Mouse (Mus musculus): ENCODE data around the gene Meis3. TPM values are rescaled to one million over a fixed set of nuclear protein-coding genes. Genes with fewer than 3 reads are reported as not detected.

Gene Meis3
- total and polyA plus RNA-seq, 3 experiments = 4.3 to 8.7 (median 4.6) TPM

DNA sequence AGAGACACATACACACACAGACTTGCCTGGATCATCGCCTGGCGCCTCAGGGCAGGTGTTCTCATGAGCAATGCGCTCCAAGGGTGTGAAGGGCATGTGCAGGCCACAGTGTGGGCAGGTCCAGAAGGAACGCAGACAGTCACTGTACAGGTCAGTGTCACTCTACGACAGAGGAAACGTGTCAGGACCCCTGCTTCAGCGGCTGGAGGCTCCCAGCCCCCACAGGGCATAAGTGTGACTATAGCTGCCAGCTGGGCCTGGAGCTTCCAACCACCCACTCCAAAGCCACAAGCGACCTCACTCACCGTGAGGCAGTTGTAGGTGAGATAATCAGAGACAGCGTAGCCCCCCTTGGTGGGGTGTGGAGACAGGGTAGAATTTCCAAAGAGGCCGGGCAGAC is 23.6 kb downstream of the Meis3 start:
- Histone ChIP-seq H3K27ac (no peak overlapping the region), H3K79me2 (replicated peaks; ENCODE audit: control insufficient read depth, insufficient read depth, low read length) (no peaks in the 10 kb centered on the region), H3K4me3 (no peak overlapping the region), H3K9ac (ENCODE audit: low read depth, low read length) (no peak overlapping the region), H3K27me3 (ENCODE audit: control insufficient read depth, insufficient read depth, low read length) (no peaks in the 10 kb centered on the region), H3K4me1 (ENCODE audit: control insufficient read depth, insufficient read depth, low read length) (no peaks in the 10 kb centered on the region), H3K36me3 (ENCODE audit: control insufficient read depth, insufficient read depth, low read length) (no peaks in the 10 kb centered on the region)
- WGBS = 83% methylated on average over 11 of the region's 11 CpGs
- intact Hi-C loops (cut with DNase I) = no loop called here
- TF ChIP-seq POLR2A (IDR thresholded peaks at IDR 0.05; ENCODE audit: insufficient read depth, low read depth, low read length) (no peak), EP300 (IDR thresholded peaks at IDR 0.05; ENCODE audit: insufficient read depth, low read depth, low read length) (no peak), CTCF (IDR thresholded peaks at IDR 0.05) (no peak)
- DNase-seq = no peak

DNA sequence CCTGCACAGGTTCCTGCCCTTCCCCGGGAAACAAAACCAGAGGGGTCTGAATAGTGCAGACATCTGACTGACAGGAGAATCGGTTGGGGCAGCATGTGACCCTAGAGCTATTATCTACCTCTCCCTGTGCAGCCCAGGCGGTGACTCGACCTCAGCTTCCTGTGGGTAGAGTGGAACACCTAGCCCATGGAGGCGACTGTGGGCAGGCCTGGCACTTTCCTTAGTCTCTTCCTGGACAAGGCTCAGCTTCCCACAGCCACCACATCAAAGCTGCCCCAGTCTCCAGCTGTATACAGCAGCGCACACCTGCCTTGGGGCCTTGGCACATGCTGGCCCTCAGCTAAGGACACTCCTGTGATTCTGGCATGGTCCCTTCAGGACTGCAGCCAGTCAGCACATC is 26.2 kb downstream of the Meis3 start:
- Histone ChIP-seq H3K79me2 (replicated peaks; ENCODE audit: control insufficient read depth, insufficient read depth, low read length) (no peaks in the 10 kb centered on the region), H3K4me1 (ENCODE audit: control insufficient read depth, insufficient read depth, low read length) (no peaks in the 10 kb centered on the region), H3K27ac (no peak overlapping the region), H3K4me3 (no peak overlapping the region), H3K36me3 (ENCODE audit: control insufficient read depth, insufficient read depth, low read length) (no peaks in the 10 kb centered on the region), H3K27me3 (ENCODE audit: control insufficient read depth, insufficient read depth, low read length) (no peaks in the 10 kb centered on the region), H3K9ac (ENCODE audit: low read depth, low read length) (no peak overlapping the region)
- intact Hi-C loops (cut with DNase I) = no loop called here
- TF ChIP-seq CTCF (IDR thresholded peaks at IDR 0.05) (no peak), EP300 (IDR thresholded peaks at IDR 0.05; ENCODE audit: insufficient read depth, low read depth, low read length) (no peak), POLR2A (IDR thresholded peaks at IDR 0.05; ENCODE audit: insufficient read depth, low read depth, low read length) (no peak)
- WGBS = 68% methylated on average over 6 of the region's 6 CpGs
- DNase-seq = no peak

GRCm38 (mm10) chr7:16202756-16203504 is 28.0 kb downstream of the Meis3 start:
- H3K9ac ChIP-seq (ENCODE audit: low read depth, low read length) = no peak overlapping the region
- no peak overlapping the region for H3K27ac ChIP-seq
- intact Hi-C loops (cut with DNase I) = no loop called here
- H3K4me3 ChIP-seq = no peak overlapping the region
- 79% methylated on average over 15 of the region's 15 CpGs for WGBS
- H3K79me2 ChIP-seq (replicated peaks; ENCODE audit: control insufficient read depth, insufficient read depth, low read length) = no peaks in the 10 kb centered on the region
- DNase-seq = no peak
- H3K4me1 ChIP-seq (ENCODE audit: control insufficient read depth, insufficient read depth, low read length) = no peaks in the 10 kb centered on the region
- TF ChIP-seq POLR2A (IDR thresholded peaks at IDR 0.05; ENCODE audit: insufficient read depth, low read depth, low read length) = no peak
- TF ChIP-seq CTCF (IDR thresholded peaks at IDR 0.05) = no peak
- no peak for TF ChIP-seq EP300 (IDR thresholded peaks at IDR 0.05; ENCODE audit: insufficient read depth, low read depth, low read length)
- H3K27me3 ChIP-seq (ENCODE audit: control insufficient read depth, insufficient read depth, low read length) = no peaks in the 10 kb centered on the region
- H3K36me3 ChIP-seq (ENCODE audit: control insufficient read depth, insufficient read depth, low read length) = no peaks in the 10 kb centered on the region

DNA sequence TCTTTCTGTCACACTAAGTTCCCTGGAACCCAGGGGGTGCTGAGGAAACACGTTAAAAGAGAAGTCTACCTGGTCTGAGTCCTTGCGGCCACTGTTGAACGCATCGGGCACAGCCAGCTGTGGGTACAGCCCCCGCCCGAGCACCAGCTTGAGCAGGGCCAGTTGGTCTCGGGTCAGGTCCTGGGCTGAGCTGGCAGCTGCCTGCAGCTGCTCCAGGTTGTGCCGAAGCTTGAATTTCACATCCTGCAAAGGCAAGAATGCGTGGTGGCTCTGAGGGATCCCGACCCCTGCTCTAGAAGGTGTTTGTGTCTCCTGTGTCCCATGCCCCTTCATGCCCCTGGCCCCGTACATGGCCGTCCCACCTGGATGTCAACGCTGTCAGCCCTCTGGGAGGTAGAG is 28.6 kb downstream of the Meis3 start:
- no peak overlapping the region for H3K27ac ChIP-seq
- DNase-seq = no peak
- intact Hi-C loops (cut with DNase I) = no loop called here
- H3K4me1 ChIP-seq (ENCODE audit: control insufficient read depth, insufficient read depth, low read length) = no peaks in the 10 kb centered on the region
- WGBS = 92% methylated on average over 13 of the region's 13 CpGs
- no peaks in the 10 kb centered on the region for H3K27me3 ChIP-seq (ENCODE audit: control insufficient read depth, insufficient read depth, low read length)
- H3K79me2 ChIP-seq (replicated peaks; ENCODE audit: control insufficient read depth, insufficient read depth, low read length) = no peaks in the 10 kb centered on the region
- no peaks in the 10 kb centered on the region for H3K36me3 ChIP-seq (ENCODE audit: control insufficient read depth, insufficient read depth, low read length)
- no peak overlapping the region for H3K4me3 ChIP-seq
- H3K9ac ChIP-seq (ENCODE audit: low read depth, low read length) = no peak overlapping the region
- TF ChIP-seq CTCF (IDR thresholded peaks at IDR 0.05) (no peak), POLR2A (IDR thresholded peaks at IDR 0.05; ENCODE audit: insufficient read depth, low read depth, low read length) (no peak), EP300 (IDR thresholded peaks at IDR 0.05; ENCODE audit: insufficient read depth, low read depth, low read length) (no peak)

GRCm38 (mm10) chr7:16204791-16205190 is 29.9 kb downstream of the Meis3 start:
- Histone ChIP-seq H3K79me2 (replicated peaks; ENCODE audit: control insufficient read depth, insufficient read depth, low read length) (no peaks in the 10 kb centered on the region), H3K4me3 (no peak overlapping the region), H3K9ac (ENCODE audit: low read depth, low read length) (no peak overlapping the region), H3K27me3 (ENCODE audit: control insufficient read depth, insufficient read depth, low read length) (no peaks in the 10 kb centered on the region), H3K4me1 (ENCODE audit: control insufficient read depth, insufficient read depth, low read length) (no peaks in the 10 kb centered on the region), H3K36me3 (ENCODE audit: control insufficient read depth, insufficient read depth, low read length) (no peaks in the 10 kb centered on the region), H3K27ac (no peak overlapping the region)
- intact Hi-C loops (cut with DNase I) = no loop called here
- TF ChIP-seq EP300 (IDR thresholded peaks at IDR 0.05; ENCODE audit: insufficient read depth, low read depth, low read length) (no peak), POLR2A (IDR thresholded peaks at IDR 0.05; ENCODE audit: insufficient read depth, low read depth, low read length) (no peak), CTCF (IDR thresholded peaks at IDR 0.05) (no peak)
- DNase-seq = no peak
- WGBS = 77% methylated on average over 9 of the region's 9 CpGs

- Histone ChIP-seq H3K4me3 (no peak overlapping the region), H3K79me2 (replicated peaks; ENCODE audit: control insufficient read depth, insufficient read depth, low read length) (no peaks in the 10 kb centered on the region), H3K9ac (ENCODE audit: low read depth, low read length) (no peak overlapping the region), H3K4me1 (ENCODE audit: control insufficient read depth, insufficient read depth, low read length) (no peaks in the 10 kb centered on the region), H3K27ac (no peak overlapping the region; the same call in 1 of the 2 replicates), H3K27me3 (ENCODE audit: control insufficient read depth, insufficient read depth, low read length) (no peaks in the 10 kb centered on the region), H3K36me3 (ENCODE audit: control insufficient read depth, insufficient read depth, low read length) (no peaks in the 10 kb centered on the region)
- intact Hi-C loops (cut with DNase I) = no loop called here
- TF ChIP-seq POLR2A (IDR thresholded peaks at IDR 0.05; ENCODE audit: insufficient read depth, low read depth, low read length) (no peak), CTCF (IDR thresholded peaks at IDR 0.05) (no peak), EP300 (IDR thresholded peaks at IDR 0.05; ENCODE audit: insufficient read depth, low read depth, low read length) (no peak)
- 85% methylated on average over 7 of the region's 7 CpGs for WGBS
- DNase-seq = no peak
Observed at GRCm38 (mm10) chr7:16207076-16207475, 32.2 kb downstream of the Meis3 start.

Measured in heart, adult 2 months (tissue).